Mouse (Mus musculus): Measurements from ENCODE around the gene Tpbpa. TPM values are rescaled to one million over a fixed set of nuclear protein-coding genes. Genes with fewer than 3 reads are reported as not detected.

The Tpbpa gene
- polyA plus RNA-seq, 1 experiment from 2014 or later, result not detected

DNA sequence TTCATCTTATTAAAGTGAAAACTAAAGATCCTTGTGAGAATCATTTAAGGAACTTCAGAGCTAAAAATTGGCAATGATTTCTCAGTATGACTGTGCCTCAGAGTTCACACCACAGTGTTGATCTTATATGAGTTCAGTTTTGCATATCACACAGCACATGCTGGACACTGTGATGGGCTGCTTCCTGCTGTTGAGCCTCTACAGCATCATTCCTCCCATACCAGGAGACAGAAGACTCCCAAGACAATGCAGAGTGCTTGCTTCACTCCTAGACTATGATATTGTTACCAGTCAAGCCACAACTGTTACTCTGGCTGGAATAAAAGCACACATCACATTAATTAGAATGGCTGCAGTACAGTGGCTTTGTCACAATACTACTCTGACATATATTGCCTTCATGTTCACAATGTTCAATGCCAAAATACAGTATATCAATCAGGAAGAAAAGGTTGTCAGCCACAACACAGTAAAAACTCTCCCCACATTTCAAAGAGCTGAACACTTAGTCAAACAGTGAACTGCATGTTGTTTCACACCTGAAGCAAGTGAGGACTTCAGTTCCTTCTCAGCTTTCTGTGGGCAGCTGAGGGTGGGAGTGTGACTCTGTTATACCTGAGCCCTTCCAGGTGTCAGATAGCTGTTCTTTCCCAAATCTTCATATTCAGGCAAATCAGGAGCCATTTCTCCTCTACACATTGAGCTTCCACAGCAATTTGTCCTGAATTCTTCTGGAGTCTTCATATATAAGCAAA is 46.2 kb downstream of the Tpbpa start:
- Histone ChIP-seq H3K4me1 (ENCODE audit: control insufficient read depth, insufficient read depth, low read length) (no peaks in the 10 kb centered on the region), H3K4me3 (ENCODE audit: low read length) (no peak overlapping the region), H3K9me3 (ENCODE audit: control insufficient read depth, low read length) (no peaks in the 10 kb centered on the region), H3K36me3 (ENCODE audit: control insufficient read depth, insufficient read depth, low read length) (no peaks in the 10 kb centered on the region), H3K9ac (ENCODE audit: low read depth, low read length) (no peak overlapping the region), H3K4me2 (ENCODE audit: low read depth, low read length) (no peak overlapping the region), H3K27me3 (replicated peaks; ENCODE audit: control insufficient read depth, insufficient read depth, low read length) (no peaks in the 10 kb centered on the region), H3K27ac (ENCODE audit: low read length) (no peak overlapping the region)
- ATAC-seq, result no peak

DNA sequence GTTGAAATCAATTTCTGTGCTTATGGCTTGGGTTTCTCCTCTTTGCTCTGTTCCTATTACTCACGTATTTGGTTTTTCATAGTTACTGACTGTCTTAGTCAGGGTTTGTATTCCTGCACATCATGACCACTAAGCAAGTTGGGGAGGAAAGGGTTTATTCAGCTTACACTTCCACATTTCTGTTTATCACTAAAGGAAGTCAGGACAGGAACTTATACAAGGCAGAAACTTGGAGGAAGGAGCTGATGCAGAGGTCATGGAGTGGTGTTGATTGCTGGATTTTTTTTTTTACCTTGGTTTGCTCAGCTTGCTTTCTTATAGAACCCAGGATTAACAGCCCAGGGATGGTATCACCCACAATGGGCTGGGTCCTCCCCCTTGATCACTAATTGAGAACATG is 49.5 kb downstream of the Tpbpa start:
- no peak overlapping the region for H3K4me2 ChIP-seq (ENCODE audit: low read depth, low read length)
- no peaks in the 10 kb centered on the region for H3K27me3 ChIP-seq (replicated peaks; ENCODE audit: control insufficient read depth, insufficient read depth, low read length)
- no peak for ATAC-seq
- H3K27ac ChIP-seq (ENCODE audit: low read length), result no peak overlapping the region
- no peaks in the 10 kb centered on the region for H3K36me3 ChIP-seq (ENCODE audit: control insufficient read depth, insufficient read depth, low read length)
- H3K4me3 ChIP-seq (ENCODE audit: low read length), result no peak overlapping the region
- H3K9ac ChIP-seq (ENCODE audit: low read depth, low read length), result no peak overlapping the region
- H3K4me1 ChIP-seq (ENCODE audit: control insufficient read depth, insufficient read depth, low read length), result no peaks in the 10 kb centered on the region
- 79% methylated on average over 1 of the region's 1 CpGs for WGBS
- H3K9me3 ChIP-seq (ENCODE audit: control insufficient read depth, low read length), result no peaks in the 10 kb centered on the region

Other genes starting within 250 kb of the Tpbpa start
- not detected in 2 replicates for gene BC051665, start 155.6 kb downstream of the Tpbpa start, polyA plus RNA-seq (2015; fragmentation: Nextera tagmentation; extraction: Ambion mirVana)
- not detected in 2 replicates for gene Ctsll3, start 139.1 kb downstream of the Tpbpa start, polyA plus RNA-seq (2015; fragmentation: Nextera tagmentation; extraction: Ambion mirVana)
- gene 4930486L24Rik, start 77.5 kb downstream of the Tpbpa start, polyA plus RNA-seq (2015; fragmentation: Nextera tagmentation; extraction: Ambion mirVana), result 0.18 and 0.22 TPM in 2 replicates
- 0.15 TPM in 1 of 2 replicates, not detected in the other for gene Gm49392, start 45.1 kb downstream of the Tpbpa start, polyA plus RNA-seq (2015; fragmentation: Nextera tagmentation; extraction: Ambion mirVana)
- 2.4 and 2.7 TPM in 2 replicates for gene Ctla2b, start 44.5 kb downstream of the Tpbpa start, polyA plus RNA-seq (2015; fragmentation: Nextera tagmentation; extraction: Ambion mirVana)
- not detected in 2 replicates for gene Tpbpb, start 37.1 kb downstream of the Tpbpa start, polyA plus RNA-seq (2015; fragmentation: Nextera tagmentation; extraction: Ambion mirVana)
- not detected in 2 replicates for gene Gm49393, start 6.4 kb downstream of the Tpbpa start, polyA plus RNA-seq (2015; fragmentation: Nextera tagmentation; extraction: Ambion mirVana)
- gene Gm49391, start 5.4 kb downstream of the Tpbpa start, polyA plus RNA-seq (2015; fragmentation: Nextera tagmentation; extraction: Ambion mirVana), result 0.12 and 0.65 TPM in 2 replicates
- gene Ctla2a, start 5.4 kb downstream of the Tpbpa start, polyA plus RNA-seq (2015; fragmentation: Nextera tagmentation; extraction: Ambion mirVana), result 22.9 and 23.3 TPM in 2 replicates
- not detected in 2 replicates for gene Ctsj, start 64.0 kb upstream of the Tpbpa start, polyA plus RNA-seq (2015; fragmentation: Nextera tagmentation; extraction: Ambion mirVana)
- not detected in 2 replicates for gene Ctsq, start 98.6 kb upstream of the Tpbpa start, polyA plus RNA-seq (2015; fragmentation: Nextera tagmentation; extraction: Ambion mirVana)
- gene Ctsr, start 222.3 kb upstream of the Tpbpa start, polyA plus RNA-seq (2015; fragmentation: Nextera tagmentation; extraction: Ambion mirVana), result not detected in 2 replicates